Mouse (Mus musculus) T-helper 17 cell (primary cell): ENCODE results near the gene Plekha6.

ENCODE experiments used
- in situ Hi-C, 2 experiments: fragments of 300-600 bp; cut with MboI, MseI; formaldehyde crosslinking; loops; 1 replicate in 1 of 2; 2 replicates in 1 of 2; pipeline ENCODE4 v1.15.1; 2025; ENCODE audit warnings: high pct_unique_total_duplicates in 2 of 2

Gene Plekha6

DNA sequence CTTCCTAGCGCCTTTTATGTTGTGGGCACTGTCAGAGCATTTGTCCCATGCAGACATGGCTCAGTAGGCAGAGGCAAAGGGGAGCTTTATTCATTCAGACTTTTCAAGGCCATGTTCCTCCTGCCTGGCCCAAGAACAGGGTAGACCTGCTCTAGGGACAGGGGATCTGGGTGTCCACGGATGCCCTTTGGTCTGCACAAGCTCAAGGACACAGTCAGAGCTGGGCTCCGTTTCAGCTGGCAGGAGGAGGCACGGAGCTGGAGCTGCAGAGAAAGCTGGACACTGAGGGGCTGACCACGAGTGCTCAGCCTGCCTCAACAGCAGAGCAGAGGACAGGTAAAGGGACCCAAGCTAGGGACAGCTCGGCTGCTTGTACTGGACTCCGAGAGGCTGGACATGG lies 46.8 kb downstream of the Plekha6 start:
- in situ Hi-C loops: no loop called here

DNA sequence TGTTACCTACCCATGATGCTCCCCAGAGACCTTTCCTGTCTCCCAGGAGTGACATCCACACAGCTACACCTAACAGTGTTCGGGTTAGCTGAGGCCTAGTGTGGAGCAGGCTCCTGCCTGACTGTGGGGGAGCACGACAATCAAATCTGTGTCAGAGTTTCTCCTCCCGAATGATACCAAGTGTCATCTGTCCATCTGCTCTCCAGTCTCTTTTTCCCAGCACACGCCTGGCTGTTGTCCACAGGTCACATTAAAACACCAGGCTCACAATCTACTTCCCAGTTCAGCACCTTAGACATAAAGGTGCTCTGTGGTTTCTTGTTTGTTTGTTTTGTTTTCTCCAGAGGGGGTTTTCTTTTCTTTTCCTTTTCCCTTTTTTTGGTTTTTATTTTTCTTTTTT lies 48.3 kb downstream of the Plekha6 start:
- in situ Hi-C loops: no loop called here

GRCm38 (mm10) chr1:133213098-133213497 lies 49.1 kb downstream of the Plekha6 start:
- in situ Hi-C loops: no loop called here

GRCm38 (mm10) chr1:133213901-133214300 lies 49.9 kb downstream of the Plekha6 start:
- in situ Hi-C loops: no loop called here

- in situ Hi-C loops: no loop called here
Measured at GRCm38 (mm10) chr1:133214672-133215359, 50.8 kb downstream of the Plekha6 start.

DNA sequence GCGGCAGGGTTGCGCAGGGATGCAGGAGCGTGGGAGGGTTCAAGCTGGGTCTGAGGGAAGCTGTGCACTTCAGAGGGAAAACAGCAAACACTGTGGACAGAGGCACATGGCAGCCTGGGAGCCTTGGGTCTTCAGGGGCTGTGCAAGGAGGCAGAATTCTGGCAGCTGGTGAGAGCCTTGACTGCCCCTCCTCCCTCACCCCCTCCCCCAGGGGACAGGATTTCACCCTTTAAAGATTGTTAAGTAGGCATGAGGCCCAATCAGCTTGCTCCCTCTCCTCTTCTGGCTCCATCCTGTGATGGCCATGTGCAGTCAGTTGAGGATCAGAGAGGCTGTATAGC lies 51.3 kb downstream of the Plekha6 start:
- in situ Hi-C loops: no loop called here

DNA sequence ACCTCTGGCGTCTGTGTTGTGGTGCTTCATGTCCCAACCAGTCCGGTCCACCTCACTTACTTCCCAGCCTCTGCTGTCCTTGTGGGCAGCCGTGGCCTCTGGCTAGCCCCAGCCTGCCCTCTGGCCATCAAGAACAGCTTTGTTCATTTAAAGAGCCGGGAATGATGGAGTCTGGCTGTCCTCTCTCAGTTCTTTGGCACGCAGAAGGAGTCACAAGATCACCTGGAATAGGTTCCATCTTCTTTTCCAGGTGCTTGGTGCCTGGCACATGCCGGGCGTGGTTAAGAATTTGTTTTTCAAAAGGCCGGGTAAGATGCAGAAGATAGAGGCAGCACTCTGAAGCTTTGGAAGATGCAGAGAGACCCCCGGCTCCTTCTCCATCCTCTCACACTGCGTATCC lies 51.7 kb downstream of the Plekha6 start:
- in situ Hi-C loops: no loop called here

- in situ Hi-C loops: no loop called here
Measured at GRCm38 (mm10) chr1:133217031-133217430, 53.0 kb downstream of the Plekha6 start.

- in situ Hi-C loops: no loop called here
Measured at GRCm38 (mm10) chr1:133219106-133219505, 55.1 kb downstream of the Plekha6 start.

DNA sequence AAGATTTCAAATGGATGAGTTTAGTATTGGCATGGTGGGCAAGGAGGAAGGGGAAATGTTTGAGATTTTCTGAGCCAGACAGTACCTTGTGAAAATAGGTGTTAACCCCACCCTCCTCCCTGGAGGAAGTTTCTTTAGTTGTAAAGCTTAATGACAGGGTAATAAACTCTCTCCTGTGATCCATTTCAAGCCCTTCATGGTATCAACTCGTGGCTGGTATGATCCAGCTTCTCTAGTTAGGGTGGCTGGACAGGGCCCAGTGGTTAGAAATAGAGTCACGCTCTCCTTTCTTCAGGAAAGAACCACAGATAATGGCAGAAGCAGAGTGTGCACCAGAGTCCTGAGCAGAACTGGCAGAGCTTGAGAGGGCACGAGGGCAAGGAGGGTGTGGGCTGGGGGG lies 57.4 kb downstream of the Plekha6 start:
- in situ Hi-C loops: no loop called here

DNA sequence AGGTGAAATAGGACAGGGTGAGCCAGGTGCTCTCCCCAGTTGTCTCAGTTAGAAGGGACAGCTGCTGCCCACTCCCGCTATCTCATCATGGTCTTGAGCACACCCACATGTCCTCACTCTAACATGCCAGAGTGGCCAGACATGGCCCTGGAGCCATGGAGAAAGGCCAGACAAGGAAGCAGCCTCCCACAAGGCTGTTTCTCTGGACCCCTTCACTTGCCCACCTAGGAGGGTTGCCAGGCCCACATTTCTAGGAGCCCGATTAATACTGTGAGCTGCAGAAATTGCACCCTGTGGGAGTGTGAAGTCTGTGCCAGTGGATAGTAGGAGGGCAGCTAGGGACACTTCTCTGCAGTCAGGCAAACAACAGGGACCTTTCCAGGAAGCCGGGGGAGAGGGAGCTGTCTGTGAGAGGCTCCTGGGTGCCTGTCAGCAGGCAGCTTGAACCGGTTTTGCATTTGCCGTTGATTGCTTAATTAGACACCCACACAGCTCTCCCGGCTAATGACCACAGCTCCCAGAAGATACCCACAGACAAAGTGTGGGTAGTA lies 58.5 kb downstream of the Plekha6 start:
- in situ Hi-C loops: no loop called here

GRCm38 (mm10) chr1:133224674-133225073 lies 60.7 kb downstream of the Plekha6 start:
- in situ Hi-C loops: no loop called here

DNA sequence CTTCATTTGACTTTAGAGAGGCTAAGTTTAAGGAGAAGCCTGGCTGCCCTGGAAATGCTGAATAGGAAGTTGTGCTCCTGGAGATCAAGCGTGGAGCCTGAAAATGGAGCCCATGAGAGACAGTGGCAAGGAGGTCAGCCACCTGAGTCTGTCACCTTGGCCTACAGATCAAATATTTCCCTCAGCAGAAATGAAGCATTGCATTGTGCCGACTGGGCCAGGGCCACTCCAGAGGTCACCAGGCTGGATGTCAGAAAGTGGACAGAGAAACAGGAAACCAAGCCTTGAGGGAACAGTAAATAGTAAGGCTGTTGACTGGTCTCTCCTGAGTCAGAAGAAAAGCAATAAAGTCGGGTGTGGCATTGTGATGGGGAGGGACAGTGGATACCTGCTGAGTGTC lies 61.1 kb downstream of the Plekha6 start:
- in situ Hi-C loops: no loop called here

DNA sequence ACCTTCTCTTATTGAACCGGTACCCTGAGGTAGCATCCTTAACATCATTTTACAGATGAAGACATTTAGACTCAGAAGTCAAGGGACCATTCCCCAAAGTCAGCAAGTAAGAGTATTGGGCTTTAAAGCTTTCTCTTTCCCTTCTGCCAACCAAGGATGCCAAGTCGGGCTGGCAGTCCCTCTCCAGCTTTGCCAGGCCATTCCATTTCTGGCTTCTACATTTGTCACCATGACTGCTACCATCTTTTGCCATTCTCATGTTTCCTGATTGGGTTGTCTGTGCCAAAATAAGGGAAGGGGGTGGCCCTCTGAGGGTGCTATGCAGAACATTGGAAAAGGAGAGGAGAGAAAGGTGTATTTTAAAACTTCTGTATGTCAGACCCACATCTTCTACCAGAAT lies 61.6 kb downstream of the Plekha6 start:
- in situ Hi-C loops: no loop called here

DNA sequence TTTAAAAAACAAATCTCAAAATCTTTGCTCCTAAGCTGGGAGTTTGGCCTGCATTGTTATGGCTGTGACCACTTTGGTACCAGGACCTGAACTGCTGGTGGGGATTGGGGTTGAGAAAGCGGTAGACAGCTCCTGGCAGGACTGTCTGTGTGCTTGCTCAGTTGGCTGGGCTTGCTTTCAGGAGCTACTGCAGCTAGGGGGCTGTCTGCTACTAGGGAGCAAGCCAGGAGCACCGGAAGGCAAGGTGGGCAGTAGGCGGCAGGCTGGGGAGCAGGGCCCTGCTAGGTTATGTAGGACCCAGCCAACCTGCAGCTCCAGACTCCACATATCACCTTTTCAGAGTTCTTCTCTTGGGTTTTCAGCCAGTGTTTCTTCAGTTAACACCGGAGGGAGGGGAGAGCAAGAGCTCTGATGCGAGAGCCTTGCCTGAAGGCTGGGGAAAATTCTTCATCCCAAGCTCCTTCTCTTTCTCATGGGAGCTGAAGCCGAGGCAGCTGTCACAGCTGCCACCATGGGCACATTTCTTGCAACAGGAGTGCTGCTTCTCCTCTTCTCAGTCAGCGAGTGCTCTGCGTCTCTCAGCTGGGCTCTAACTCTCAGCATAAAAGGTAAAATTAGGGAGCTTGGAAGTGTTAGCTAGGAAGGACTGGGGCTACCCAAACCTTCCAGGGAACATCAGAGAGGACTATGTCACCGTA lies 62.1 kb downstream of the Plekha6 start:
- in situ Hi-C loops: no loop called here

DNA sequence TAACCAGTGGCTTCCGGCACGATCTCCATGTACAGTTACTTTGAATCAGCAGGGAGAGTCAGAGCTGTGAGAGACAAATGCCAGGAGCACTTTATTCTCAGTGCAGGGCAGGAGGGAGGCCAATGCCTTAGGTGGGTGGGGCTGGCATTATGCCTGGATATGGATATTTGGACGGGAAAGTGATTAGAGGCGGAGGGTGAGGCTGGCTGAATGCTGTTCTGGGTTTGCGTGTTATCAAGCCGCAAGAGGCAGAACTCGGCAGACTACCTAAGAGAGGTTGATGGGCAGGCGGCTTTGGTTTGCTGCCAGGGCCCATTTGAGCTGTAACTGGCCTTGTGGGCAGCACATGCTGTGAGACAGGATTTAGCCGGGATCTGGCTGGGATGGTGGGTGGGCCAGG lies 62.9 kb downstream of the Plekha6 start:
- in situ Hi-C loops: no loop called here

DNA sequence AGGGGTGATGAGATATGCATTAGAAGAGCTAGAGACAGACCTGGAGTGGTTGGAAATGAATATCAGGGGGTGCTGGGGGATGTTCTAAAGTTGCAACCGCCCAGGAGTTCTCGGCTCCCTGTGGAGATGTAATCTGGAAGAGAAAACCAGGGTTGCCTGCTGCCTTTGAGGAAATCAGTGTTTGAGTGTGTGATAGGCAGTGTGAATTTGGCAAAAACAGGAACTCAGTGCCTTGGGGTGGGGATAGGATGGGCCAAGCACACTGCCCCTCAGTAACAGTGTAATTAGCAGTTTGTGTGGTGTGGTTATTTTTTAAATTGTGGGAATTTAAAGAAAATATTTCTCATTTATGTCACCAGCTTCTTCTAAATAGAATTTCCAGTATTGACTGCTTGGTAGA lies 63.4 kb downstream of the Plekha6 start:
- in situ Hi-C loops: no loop called here

DNA sequence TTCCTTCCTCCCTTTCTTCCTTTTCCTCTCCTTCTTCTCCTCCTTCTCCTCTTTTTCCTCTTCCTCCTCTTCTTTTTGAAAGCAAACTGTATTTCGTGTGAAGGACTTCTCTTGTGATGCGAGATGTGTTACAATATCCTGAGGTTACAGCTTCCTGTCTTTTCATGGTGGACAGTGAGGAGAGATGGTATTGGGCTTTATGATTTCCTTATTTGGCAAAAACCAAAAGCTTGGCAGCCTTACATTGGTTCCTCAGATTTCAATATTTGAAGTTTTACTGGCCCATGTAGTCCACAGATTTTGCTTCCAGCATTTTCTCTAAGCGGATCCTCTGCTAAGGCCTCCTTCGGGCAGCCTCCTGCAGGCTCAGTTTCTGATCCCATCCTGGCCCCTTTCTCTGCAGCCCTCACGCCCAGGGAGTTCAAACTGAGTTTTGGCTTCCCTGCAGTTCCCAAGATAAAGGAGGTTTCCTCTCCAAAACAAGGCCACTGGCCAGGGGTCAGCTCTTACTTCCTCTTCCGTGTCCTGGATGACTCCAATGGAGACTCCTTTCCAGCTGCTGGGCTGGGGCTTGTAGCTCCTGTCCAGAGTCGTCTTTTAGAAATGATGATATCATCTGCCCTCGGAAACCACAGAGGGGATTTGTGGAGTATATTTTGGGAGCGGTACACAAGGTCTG lies 64.9 kb downstream of the Plekha6 start:
- in situ Hi-C loops: no loop called here

- in situ Hi-C loops: loop anchor here in 1 of 2 experiments (5.0 kb wide), 1 partner anchor 664 kb away; no protein-coding TSS in a partner anchor
Measured at GRCm38 (mm10) chr1:133231523-133232193, 67.6 kb downstream of the Plekha6 start.

- in situ Hi-C loops: no loop called here
Measured at GRCm38 (mm10) chr1:133235909-133236308, 71.9 kb downstream of the Plekha6 start.

- in situ Hi-C loops: no loop called here
Measured at GRCm38 (mm10) chr1:133236693-133237440, 72.9 kb downstream of the Plekha6 start.
